Mouse (Mus musculus) cerebral cortex, adult 2 months (tissue): Measurements from ENCODE around the gene Tbc1d2b.

Experiments
- WGBS: fragments of 180-500 bp; shearing (Covaris S2); methylation state at CpG from one replicate; pipeline ENCODE4 v1.1.7; 2018; 5-methylcytosine and 5-hydroxymethylcytosine counted together

The Tbc1d2b gene

GRCm38 (mm10) chr9:90204396-90204915 lies 66.1 kb downstream of the Tbc1d2b start:
- 55% methylated on average over 8 of the region's 8 CpGs for WGBS

GRCm38 (mm10) chr9:90203233-90203632 lies 67.4 kb downstream of the Tbc1d2b start:
- 84% methylated on average over 5 of the region's 5 CpGs for WGBS

- 55% methylated on average over 4 of the region's 4 CpGs for WGBS
These were observed 69.1 kb downstream of the Tbc1d2b start for GRCm38 (mm10) chr9:90201541-90201940.

GRCm38 (mm10) chr9:90201096-90201495 lies 69.5 kb downstream of the Tbc1d2b start:
- WGBS: 95% methylated on average over 7 of the region's 7 CpGs

GRCm38 (mm10) chr9:90200501-90200900 lies 70.1 kb downstream of the Tbc1d2b start:
- 97% methylated on average over 4 of the region's 4 CpGs for WGBS

- WGBS: 91% methylated on average over 18 of the region's 18 CpGs
These were observed 71.0 kb downstream of the Tbc1d2b start for GRCm38 (mm10) chr9:90199611-90200010.

- WGBS: 55% methylated on average over 10 of the region's 10 CpGs
These were observed 71.8 kb downstream of the Tbc1d2b start for GRCm38 (mm10) chr9:90198531-90199449.

GRCm38 (mm10) chr9:90197866-90198383 lies 72.7 kb downstream of the Tbc1d2b start:
- WGBS: 61% methylated on average over 7 of the region's 7 CpGs

GRCm38 (mm10) chr9:90197116-90197665 lies 73.4 kb downstream of the Tbc1d2b start:
- WGBS: 67% methylated on average over 7 of the region's 7 CpGs

- 93% methylated on average over 7 of the region's 7 CpGs for WGBS
These were observed 74.3 kb downstream of the Tbc1d2b start for GRCm38 (mm10) chr9:90196262-90196661.

- WGBS: 88% methylated on average over 10 of the region's 10 CpGs
These were observed 75.6 kb downstream of the Tbc1d2b start for GRCm38 (mm10) chr9:90195000-90195399.

- 74% methylated on average over 5 of the region's 5 CpGs for WGBS
These were observed 81.2 kb downstream of the Tbc1d2b start for GRCm38 (mm10) chr9:90189391-90189790.

- WGBS: 88% methylated on average over 4 of the region's 4 CpGs
These were observed 81.7 kb downstream of the Tbc1d2b start for GRCm38 (mm10) chr9:90188893-90189292.

GRCm38 (mm10) chr9:90185356-90185910 lies 85.2 kb downstream of the Tbc1d2b start:
- 88% methylated on average over 8 of the region's 8 CpGs for WGBS

- WGBS: 49% methylated on average over 8 of the region's 8 CpGs
These were observed 86.5 kb downstream of the Tbc1d2b start for GRCm38 (mm10) chr9:90184116-90184515.

GRCm38 (mm10) chr9:90183550-90183949 lies 87.1 kb downstream of the Tbc1d2b start:
- 93% methylated on average over 3 of the region's 3 CpGs for WGBS

- 80% methylated on average over 18 of the region's 18 CpGs for WGBS
These were observed 87.8 kb downstream of the Tbc1d2b start for GRCm38 (mm10) chr9:90182636-90183421.

- WGBS: 88% methylated on average over 6 of the region's 6 CpGs
These were observed 88.8 kb downstream of the Tbc1d2b start for GRCm38 (mm10) chr9:90181656-90182388.

- WGBS: 93% methylated on average over 5 of the region's 5 CpGs
These were observed 91.2 kb downstream of the Tbc1d2b start for GRCm38 (mm10) chr9:90179409-90179808.

GRCm38 (mm10) chr9:90173330-90173729 lies 97.3 kb downstream of the Tbc1d2b start:
- WGBS: 84% methylated on average over 3 of the region's 3 CpGs
